Mouse (Mus musculus): Measurements from ENCODE around the gene Adamts17.

Adamts17 gene

DNA sequence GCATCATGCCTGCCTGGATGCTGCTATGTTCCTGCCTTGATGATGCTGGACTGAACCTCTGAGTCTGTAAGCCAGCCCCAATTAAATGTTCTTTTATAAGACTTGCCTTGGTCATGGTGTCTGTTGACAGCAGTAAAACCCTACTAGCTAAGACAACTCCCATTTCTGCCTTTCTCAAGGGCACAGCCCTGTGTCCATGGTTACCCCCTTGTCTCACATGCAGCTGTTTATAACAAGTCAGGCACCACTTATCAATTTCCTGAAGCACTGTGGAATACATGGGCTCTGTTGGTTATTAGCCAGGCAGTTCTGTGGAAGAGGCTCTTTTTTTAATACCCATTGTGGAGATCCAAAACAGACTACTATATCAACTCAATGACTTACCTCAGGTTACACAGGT is 193.1 kb downstream of the Adamts17 start:
- no peak for DNase-seq (ENCODE audit: low spot score)

DNA sequence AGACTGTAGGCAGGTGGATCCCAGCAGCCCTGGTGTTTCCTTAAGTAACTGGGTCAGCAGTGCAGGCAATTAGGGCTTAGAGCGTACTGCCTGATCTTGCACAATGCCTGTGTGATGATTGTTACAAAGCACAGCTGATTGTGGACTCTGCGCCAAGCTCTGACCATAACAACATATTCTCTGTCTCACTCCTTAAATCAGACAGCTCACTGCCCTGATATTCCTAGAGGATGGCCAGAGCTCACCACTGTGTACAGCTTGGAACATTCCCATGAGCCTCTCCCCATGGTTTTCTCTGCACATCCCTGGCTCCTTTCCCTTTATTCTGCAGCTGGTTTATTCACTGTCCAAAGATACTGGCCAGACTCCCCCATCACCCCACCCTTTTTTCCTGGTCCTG is 194.8 kb downstream of the Adamts17 start:
- DNase-seq (ENCODE audit: low spot score): peak; percentile 52

DNA sequence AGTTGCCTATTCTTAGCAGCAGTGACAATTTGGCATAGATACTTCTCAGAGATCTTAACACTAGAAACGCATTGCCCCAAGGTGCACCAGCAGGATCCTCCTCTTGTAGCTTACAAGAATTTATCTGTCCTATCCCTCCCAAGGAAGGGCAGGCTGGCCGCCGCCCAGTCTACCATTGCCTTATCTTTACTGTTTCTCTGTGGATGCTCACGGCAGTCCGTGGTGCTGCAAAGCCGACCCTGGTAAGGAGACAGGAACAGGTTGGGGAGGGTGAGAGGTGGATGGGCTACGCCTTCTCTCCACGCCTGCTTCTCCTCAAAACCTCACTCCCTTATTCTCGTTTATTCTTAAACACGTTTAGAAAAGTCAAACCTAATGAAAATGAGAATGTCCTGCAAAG is 195.7 kb downstream of the Adamts17 start:
- DNase-seq (ENCODE audit: low spot score): no peak

DNA sequence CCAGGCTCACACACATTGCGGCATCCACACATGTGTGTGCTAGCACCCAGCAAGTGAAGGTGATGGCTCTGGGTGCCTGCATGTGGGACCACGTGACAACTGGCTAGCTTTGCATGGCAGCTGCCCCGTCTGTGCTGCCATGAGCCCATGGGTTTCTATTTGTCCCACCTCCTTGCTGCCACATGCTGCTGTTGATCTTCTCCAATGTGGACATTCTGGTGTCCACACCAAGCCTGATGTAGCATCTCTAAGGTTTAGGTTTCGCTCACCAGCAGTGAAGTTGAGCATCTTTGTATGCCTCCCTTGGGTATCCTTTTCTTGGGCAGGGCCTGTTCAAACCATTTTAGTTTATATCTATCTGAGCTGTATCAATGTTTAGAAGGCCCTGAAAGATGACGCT is 196.1 kb downstream of the Adamts17 start:
- DNase-seq (ENCODE audit: low spot score): no peak

DNA sequence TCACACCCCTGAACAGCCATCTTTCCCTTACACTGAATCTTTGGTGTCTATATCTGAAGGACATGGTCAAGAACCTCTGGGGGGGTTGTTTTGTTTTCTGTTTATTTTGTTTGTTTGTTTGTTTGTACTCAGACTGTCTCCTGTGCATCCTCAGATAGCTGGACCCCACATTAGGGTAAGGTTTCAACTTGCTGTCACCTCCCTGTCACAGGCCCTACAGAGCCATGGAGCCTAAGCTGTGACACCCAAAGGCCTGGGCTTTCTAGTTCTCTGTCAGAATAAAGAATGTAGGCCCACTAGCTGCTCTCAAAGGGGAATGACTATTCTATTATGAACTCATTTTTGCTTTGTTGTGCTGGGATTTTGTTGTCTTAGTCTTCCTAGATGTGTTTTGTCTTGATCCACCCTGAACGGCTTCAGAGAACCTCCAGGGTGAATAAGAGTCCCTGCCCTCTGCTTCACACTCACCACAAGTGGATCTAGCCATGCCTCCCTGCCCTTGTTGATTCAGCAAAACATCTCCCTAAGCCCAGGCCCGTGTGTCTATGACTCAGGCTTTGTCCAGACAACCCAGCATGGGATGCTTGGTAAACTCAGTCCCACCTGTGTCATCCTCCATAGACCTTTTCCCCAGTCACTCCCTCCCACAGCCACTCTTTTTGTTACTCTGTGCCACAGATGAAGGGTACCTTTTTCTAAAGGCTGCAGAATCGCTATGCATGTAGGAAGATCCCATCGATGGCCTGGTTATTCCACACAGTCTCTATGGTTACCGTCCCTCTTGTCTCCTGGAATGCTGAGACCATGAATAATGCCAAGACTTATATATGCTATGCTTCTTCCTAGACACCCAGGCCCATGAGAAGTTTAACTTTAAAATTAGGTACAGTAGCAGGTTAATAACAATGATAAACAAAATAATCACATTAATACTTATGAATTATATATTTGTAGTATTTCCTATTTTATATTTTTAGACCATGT is 197.3 kb downstream of the Adamts17 start:
- no peak for DNase-seq (ENCODE audit: low spot score)

DNA sequence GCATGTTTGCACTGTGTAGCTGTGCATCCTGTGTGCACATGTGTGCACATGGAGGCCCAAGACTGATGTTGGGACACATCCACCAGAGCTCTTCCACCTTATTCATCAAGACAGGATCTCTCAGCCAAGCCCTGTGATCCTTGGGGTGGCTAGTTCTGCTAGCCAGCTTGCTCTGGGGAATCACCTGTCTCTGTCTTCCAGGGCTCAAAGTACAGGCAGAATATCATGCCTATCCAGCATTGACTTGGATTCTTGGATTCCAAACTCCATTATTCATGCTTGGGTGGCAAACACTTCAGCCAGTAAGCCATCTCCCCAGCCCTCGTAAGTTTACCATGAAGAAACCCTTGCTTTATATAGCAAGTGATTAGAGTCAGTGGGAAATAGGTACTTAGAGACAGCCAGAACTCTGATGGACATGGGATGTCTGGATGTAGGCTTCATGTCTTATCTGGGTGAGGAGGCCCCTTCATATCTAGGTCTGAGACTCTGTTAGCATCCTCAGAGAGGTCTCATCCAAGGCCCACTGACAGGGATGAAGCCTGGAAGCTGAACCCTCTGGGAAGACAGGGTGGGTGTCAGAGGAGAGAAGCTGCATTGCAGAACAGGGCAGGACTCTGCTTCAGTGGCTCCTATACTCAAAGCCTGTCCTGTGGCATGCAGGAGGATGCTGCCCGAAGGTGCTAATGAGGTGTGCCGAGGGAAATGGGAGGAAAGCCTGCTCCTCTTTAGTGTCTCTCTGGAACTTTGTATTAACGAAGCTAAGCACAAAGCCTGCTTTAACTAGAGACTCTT is 198.4 kb downstream of the Adamts17 start:
- no peak for DNase-seq (ENCODE audit: low spot score)

DNA sequence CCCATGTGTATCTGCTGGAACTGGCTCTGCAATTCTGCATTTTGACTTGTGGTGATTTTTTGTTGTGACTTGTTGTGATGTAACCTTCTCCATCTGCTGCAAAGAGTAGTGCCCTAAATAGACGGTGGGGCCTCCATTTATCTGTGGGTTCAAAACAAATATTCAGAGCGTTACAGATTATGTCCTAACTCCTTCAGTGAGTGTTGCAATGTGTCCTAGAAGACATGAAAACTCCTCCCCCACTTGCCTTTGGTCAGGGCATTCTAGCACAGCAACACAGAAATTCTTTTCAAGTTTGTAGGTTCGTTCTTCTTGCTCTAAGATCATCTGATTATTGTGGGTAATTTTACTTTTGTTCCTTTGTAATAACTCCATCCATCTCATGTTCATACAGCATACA is 199.6 kb downstream of the Adamts17 start:
- DNase-seq (ENCODE audit: low spot score): no peak

DNA sequence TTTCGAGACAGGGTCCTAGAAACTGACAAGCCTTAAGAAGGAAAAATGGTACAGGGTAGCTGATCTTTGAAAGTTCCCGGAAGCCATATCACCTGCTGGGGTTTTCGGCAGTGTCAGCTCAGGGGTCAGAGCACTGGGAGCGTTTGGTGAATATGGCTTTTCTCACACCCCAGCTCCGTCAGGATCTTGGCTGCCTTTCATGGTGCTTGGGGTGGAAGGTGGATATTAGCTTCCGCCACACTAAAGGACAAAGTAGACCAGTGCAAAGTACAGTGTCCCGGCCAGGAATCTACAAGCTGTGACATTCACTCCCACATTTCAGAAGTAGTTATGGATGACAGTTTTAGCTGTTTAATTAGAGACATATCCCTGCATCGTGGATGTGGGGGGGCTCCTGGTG is 200.3 kb downstream of the Adamts17 start:
- DNase-seq (ENCODE audit: low spot score): no peak

DNA sequence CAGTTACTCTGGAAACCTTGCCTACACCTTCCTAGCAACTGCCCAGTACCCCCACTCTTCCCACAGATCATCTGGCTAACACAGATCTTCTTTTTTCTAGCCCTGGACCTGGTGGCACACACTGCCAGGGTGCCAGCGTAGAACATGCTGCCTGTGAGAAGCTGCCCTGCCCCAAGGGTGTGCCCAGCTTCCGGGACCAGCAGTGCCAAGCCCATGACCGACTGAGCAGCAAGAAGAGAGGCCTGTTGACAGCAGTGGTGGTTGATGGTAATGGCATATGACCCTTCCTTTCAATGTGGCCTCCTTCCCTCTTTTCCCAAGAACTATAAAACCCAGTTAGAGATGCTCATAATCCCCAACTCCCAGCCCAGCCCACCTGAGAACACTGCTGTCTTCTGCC is 202.2 kb downstream of the Adamts17 start:
- DNase-seq (ENCODE audit: low spot score): no peak

DNA sequence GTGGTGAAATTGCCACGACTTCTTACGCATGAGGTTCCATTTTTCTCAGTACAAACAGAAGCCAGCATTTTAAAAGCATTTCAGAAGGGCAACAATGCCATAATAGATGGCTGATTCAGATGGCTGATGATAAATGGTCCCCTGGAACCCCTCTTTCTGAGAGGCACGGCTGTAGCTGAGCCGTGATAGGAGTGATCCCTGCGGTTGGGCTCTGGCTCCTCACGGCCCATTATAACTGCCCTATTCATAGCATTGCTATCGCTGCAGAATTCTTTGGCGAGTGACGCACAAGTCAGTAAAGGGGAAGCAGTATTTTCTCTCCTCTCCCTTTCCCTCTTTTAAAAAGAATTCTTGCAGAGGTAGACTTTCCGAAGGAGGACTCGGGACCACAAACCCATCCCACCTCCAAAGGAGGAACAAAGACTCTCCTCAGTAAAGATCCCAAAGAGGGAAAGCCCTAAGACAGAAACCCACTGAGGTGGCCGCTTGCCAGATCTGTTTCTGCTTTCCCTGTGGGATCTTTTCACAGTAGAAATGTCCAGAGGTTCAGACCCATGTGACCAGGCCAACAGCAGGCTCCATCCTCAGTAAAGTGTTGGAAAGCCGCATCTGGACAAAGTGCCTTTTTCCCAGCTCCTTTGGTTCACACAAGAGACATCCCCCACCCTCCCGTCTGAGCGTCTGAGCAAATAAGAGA is 204.7 kb downstream of the Adamts17 start:
- DNase-seq (ENCODE audit: low spot score): no peak

DNA sequence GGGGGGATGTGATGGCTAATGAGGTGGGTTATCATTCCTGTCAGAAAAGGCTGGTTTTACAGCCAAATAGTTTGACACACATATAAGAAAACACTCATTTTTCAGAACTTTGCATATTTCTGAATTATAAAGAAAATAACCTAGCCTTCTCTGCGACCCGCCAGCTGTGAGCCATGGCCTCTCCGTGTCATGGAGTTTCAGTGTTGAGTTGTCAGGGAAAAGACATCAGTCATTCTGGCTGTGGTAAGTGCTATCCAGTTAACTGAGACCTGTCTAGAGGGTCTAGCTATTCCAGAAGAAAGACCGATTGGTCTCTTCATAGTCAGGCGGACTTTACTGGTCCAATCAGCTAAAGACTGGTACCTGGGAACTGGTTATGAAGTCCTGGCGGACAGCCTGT is 205.7 kb downstream of the Adamts17 start:
- DNase-seq (ENCODE audit: low spot score): no peak

DNA sequence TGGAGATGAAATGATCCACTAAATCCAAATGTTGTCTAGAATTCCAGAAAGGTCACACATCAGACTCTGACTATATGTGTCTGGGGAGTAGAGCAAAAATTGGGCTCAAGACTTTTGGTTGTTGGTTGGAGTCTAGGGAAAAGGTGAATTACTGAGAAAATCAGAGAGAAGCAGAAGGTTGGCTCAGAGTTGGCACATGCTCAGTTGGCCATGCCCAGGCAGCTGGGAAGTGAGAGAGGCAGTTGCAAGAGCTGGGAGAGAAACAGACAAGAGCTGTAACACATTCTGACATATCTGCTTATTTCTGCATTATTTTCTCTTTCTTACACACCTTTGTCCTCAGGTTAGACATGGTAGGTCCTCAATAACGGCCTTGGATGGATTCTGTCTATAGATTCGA is 209.7 kb downstream of the Adamts17 start:
- no peak for DNase-seq (ENCODE audit: low spot score)

DNA sequence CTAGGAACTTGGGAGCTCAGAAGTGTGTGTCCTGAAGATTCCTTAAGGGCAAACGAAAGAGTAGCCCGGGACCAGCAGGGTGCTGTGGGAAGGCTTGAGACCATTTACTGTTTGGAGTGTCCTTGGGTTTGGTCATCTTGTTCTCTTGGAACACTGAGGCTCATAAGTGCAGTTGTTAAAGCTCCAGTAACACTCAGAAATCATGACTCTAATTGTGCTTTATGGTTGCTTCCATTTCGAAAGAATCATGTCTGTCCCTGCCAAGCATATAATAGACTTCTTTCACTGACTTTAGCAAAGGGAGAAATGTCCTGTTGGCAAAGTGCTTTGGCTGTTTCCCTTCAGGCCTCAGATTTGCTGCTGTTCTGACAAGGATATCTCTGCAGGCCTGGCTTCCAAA is 210.9 kb downstream of the Adamts17 start:
- DNase-seq (ENCODE audit: low spot score): no peak

DNA sequence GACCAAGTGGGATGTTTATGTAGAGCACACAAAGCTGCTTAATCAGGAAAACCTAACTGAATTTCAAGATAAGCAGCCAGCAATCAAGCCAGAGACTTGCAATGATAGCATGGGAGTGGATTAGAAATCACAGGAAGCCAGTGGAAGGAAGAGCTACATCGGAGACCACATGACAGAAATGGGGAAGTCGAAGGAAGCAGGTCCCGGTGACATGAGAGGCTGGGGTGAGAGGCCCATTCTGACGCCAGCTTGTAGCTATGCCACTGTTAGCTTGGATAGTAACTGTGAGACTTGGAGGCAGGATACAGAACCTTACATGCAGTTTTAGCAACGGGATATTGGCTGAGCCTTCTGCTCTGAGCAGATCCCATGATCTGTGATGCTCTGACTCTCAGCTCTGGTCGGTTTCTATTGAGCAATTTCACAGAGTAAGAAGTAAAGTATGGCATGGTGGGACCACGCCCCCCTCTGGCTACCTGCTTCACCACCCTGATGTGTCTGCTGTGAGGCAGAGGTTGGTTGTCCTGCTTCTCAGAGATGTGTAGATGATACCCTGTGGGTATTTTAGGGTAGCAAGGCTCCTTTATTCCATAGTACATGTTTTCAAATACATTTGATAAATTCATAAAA is 211.7 kb downstream of the Adamts17 start:
- no peak for DNase-seq (ENCODE audit: low spot score)

DNA sequence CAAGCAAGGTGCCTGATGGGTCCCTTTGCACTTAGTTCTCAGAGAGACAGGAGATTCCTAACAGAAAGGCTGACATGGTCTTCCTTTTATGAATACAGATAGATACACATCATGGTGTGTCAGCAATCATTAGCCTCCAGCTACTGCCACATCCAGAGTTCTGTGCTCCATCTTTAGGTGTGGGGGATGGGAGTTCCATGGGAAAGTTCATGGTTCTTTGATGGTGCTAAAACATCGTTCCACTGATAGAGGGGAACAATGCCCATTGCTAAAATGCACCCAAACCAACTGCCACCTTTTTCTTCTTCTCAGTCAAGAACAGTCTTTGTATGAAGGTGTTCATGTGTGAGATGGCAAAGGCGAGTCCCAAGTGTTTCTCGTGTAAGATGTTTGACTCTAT is 215.3 kb downstream of the Adamts17 start:
- DNase-seq (ENCODE audit: low spot score): no peak

DNA sequence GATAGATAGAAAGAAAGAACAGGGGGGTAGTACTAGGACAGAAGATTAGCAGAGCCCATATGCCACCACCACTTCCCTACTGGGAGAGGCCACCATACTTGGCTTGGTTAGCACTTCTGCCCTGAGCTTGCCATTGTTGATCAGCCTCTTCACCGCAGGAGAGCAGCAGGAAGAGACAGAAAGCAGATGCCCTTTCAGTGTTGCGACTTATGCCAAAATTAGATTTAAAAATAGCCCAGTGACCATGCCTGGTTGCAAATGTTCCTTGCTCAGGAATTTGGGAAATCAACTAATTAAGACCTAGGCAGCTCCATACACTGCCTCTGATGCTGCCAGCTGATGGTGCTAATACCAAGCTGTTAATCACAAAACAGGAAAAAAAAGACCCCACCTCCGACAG is 216.0 kb downstream of the Adamts17 start:
- DNase-seq (ENCODE audit: low spot score): no peak

DNA sequence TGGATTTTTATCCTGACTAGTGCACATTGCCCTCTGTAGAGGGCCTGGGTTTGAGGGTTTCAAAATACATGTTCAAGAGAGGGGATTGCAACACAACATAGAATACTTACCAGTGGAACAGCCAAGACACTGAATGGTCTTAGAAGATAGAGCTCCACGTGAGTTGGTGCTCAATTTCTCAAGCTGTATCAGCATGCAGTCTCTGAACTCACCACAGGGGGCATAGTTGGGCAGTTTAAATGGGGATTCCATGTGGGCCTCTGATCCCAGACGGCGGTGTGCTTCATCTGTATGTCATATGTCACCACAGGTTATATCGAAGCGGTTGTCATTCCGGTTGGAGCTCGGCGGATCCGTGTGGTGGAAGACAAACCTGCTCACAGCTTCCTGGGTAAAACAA is 222.2 kb downstream of the Adamts17 start:
- DNase-seq (ENCODE audit: low spot score): no peak

DNA sequence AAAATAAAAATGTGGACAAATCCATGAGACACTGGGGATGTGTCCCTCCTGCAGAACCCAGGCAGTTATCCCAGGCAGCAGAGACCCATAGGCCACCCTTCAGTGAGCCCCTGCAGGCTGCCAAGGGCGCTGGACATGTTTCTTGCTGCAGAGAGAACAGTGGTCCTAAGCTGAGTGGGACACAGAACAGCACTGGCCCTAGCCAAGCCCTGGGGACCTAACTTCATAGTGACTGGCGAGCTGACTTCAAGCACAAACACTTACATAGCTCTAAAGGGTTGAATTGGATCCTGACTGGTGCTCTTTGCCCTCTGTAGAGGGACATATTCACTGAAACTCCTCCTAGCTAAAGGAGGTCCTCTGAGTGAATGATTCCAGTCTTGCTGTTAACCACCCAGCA is 223.0 kb downstream of the Adamts17 start:
- no peak for DNase-seq (ENCODE audit: low spot score)

DNA sequence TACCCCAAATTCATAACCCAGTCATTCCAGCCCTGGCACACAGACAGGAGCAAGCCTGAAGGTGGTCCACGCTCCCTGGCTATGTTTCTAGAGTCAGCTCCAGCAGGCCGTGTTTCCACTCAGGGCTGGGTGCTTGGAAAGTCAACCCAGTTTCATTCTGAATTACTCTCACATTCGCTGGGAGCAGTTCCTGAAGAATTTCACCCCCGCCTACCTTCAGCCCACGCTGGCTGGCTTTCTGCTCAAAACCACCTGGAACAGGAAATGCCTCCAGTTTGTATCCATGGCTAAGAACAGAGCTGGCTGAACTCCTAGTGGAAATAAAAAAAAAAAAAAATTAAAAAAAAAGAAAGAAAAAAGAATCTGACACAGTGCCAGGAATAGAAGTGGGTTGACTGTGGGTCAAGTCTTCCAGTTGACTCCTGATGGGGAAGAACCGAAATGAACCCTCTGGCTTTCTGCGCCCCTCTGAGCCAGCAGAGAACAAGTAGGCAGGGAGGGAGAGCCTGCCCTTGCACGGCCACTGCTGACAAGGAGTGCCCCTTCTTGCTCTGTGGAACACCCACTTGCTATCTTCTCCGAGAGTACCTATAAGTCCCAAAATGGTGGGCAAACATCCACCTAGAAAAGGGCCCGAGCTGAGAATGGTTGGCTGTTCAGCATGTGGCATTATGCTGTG is 225.2 kb downstream of the Adamts17 start:
- no peak for DNase-seq (ENCODE audit: low spot score)

DNA sequence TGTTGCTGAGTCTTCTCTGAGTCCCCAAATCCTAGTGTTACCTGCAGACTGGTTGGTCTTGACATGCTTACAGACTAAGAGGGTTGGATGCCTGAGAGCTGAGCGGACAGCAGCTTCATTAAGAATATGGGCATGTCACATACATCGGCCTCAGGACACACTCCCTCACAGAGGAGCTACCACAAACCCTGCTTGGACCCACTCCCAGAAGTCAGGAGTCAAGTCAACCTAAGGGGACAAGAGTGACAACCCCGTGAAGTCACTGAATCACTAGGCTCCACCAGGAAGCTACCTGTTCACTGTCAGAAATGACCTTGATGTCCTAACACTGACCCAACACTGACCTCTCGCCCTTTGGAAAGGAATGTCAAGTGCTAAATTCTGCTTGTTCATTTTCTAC is 226.1 kb downstream of the Adamts17 start:
- DNase-seq (ENCODE audit: low spot score): no peak

DNA sequence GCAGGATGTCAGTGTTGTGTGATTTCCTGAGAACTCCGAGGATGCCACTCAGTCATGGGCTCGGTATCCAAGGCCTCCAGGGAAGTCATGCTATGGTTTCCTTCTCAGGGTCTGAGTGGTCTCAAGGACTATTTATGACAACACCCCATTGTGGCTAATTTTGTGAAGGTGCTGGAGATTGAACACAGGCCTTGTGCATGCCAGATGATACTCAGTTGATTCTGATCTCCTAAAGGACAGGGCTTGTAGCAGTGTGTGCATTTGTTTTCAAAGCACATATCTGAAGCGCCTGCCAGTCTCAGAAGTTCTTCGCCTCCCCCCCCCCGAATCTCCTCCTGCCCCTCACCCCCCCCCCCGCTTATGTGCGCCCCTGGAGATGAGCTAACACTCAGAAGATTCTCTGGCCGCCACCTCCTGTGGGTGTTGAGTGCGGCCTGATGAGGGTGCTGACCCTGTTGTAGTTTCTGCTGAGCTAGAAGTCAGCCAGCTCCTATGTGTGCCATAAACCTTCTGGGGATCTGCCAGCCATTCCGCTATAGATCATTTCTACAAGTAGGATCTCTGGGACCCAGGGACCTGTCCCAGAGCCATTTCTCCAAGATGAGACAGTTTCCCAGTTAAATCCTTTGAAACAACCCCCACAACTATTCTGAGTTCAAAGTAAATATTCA is 232.6 kb downstream of the Adamts17 start:
- no peak for DNase-seq (ENCODE audit: low spot score)

Data from testis, postnatal 14 days (tissue).